Mouse (Mus musculus) MEL-GATA-1-ER (cell line): Measurements from ENCODE around the gene Gm40460.
"Not testable (repeated sequence)": the region's sequence is repeated elsewhere in the genome, so short reads cannot be mapped to it uniquely, and the experiment has no call there.

Source experiments
- DNase-seq: peaks from one replicate; pipeline ENCODE4 v3.0.0-alpha.2; 2012; ENCODE audit warnings: low read depth; ENCODE audit errors: extremely low read depth

Gene Gm40460

GRCm38 (mm10) chr7:142240978-142241377, at the start of gene Gm40460:
TSS of gene Gm40460 (minus strand) at chr7:142241078.
- DNase-seq, result no peak

GRCm38 (mm10) chr7:142285910-142286612, 45.2 kb upstream of the Gm40460 start:
- not testable (repeated sequence) for DNase-seq

DNA sequence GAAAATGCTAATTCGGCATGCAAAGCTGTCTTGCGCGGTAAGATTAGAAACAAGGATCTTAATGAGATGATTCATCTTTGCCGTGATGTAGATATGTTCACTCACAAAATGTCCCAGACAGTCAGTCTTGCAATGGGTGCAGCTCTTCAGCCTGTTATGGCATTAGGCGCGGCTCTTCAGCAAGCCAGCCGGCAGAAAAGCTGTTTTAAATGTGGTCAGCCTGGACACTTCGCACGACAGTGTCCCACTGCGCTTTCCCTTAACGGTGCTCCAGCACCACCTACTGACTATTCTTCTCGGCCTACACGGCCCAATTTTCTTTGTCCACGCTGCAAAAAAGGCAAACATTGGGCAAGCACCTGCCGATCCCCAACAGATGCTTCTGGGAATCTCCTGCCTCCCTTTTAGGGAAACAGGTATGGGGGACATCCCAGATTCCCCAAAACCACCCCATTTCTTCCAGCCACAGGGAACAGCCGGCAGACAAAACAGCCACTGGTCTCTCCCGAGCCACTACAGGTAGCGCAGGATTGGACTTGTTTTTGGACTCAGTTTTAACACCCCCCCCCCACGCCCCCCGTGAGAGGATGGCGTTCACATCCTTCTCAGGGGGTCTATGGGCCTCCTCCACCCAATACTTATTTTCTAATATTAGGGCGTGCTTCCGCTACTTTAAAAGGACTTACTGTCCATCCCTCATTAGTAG, 44.4 kb upstream of the Gm40460 start:
- no peak for DNase-seq

DNA sequence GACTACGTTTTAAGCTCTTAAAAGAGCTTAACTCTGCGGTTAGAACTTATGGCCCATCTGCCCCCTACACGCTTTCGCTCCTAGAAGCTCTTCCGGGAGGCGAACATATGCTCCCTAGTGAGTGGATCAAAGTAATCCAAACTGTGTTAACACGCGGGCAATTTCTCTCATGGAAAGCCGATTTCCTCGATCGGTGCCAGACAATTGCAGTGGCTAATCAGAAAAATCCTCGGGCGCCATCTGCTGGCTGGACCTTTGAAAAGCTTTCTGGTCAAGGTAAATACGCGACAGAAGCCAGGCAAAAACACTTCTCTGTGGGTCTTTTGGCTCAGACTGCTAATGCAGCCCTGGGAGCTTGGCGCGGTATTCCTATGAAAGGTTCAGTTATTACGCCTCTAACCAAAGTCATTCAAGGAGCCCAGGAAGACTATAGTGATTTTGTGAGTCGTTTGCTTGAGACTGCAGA, 43.8 kb upstream of the Gm40460 start:
- DNase-seq, result peak; percentile 71

DNA sequence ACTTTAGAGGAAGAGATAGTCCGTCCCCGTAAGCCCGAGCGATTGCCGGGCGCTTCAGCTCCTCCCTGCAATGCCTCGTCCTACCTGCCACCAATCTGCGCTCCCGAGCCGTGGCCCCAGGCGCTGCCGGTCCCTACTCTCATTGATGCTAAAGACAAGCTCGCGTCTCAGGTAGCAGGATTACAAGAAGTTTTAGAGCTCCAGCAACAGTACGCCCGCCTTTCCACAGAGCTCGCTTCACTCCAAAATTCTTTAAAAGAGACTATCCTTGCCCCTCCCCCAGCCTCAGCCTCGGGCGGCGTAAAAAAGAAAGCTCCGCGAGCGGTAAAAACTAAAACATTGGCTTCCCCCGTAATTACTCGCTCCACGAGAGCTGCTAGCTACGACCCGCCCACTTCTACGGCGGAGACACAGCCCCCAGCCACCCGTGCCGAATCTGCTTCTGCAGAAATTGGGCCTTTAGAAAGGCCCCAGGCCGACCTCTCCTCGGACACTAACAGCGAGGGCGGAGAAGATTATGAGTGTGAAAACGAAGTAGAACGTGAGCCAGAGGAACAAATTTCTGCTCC, 43.2 kb upstream of the Gm40460 start:
- peak; percentile 51 for DNase-seq

DNA sequence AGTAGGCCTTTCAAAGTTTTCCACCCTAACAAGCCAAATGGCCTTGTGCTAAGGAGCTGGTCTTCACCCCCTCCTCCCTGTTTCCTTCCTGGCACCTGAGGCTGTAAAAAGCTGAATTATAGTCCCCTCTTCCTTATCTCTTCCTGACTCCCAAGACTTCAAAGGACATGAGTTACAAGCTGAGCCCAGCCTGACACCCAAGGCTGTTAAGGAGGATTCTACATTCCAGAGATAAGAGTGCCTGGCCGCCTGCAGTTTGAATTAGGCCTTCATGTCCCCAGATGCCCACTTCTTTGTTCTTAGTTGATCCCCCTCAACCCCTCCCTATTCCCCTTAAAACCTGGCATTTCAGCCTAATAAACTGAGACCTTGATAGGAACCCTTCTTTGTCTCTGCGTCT, 42.0 kb upstream of the Gm40460 start:
- DNase-seq, result not testable (repeated sequence)

GRCm38 (mm10) chr7:142279291-142279690, 38.4 kb upstream of the Gm40460 start:
- not testable (repeated sequence) for DNase-seq

- not testable (repeated sequence) for DNase-seq
Observed at GRCm38 (mm10) chr7:142278183-142278582, 37.3 kb upstream of the Gm40460 start.

GRCm38 (mm10) chr7:142274263-142274662, 33.4 kb upstream of the Gm40460 start, which contains the start of gene Gm4559:
TSS of gene Gm4559 (minus strand) at chr7:142274363.
- not testable (repeated sequence) for DNase-seq

GRCm38 (mm10) chr7:142258254-142258653, 17.4 kb upstream of the Gm40460 start, which contains the start of gene Gm2431:
TSS of gene Gm2431 (minus strand) at chr7:142258354.
- not testable (repeated sequence) for DNase-seq

GRCm38 (mm10) chr7:142255517-142255916, 14.6 kb upstream of the Gm40460 start:
- DNase-seq, result no peak

DNA sequence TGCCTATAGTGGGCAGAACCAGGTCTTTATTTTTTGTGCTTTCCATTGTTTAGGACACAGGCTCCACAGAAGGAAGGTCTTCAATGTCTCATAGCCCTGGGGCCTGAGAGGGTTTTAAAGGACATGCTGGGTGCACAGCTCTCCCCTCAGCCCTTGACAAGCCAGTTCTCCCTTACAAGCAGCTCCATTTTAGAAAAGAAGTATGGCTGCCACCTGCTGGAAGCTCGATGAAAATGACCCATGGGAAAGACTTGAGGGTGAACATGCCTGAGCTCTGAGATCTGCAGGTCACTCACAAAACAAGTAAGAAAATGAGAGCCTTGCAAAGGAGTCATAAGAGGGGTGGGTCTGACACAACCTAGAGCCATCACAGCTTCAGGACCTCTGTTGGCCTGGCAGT, 8.9 kb upstream of the Gm40460 start:
- DNase-seq, result peak; percentile 5

DNA sequence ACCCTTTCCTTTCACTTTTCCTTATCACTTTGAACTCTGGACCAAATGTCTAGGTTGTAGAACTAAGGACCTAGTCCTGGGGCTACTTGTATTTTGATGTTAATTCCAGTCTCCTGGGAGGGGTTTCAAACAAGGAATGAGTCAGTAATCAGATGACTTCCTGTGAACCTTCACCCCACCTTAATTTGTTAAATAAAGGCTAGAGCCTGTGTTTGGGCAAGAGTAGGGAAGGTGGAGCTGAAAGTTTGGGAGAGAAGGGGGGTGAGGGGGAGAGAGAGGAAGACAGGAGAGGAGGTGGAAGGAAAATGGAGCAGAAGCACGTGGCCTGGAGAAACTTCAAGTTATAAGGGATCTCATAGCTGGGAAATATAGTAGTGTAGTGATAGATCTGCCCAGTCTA, 9.3 kb downstream of the Gm40460 start:
- no peak for DNase-seq

DNA sequence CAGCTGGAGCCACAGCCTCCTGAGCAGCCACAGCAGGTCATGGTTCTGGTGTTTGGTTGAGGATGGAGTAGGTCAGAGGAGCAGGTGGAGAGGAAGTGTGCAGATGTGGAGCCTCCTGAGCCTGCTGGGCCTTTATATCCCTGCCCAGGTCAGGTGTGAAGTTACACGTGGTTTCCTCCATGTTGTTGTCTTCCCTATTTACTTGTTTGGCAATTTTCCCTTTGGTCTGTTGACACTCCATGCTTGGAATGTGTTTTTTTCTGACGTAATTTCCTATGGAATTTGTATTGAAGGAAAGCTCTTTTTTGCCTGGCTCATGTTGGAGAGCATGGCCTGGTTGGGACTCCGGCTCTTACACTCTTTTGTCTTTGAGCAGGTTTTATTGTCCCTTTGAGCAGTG, 11.0 kb downstream of the Gm40460 start, which contains the start of gene Krtap5-5:
TSS of gene Krtap5-5 (minus strand) at position 101 of the 400 bp plus-strand sequence.
- not testable (repeated sequence) for DNase-seq

DNA sequence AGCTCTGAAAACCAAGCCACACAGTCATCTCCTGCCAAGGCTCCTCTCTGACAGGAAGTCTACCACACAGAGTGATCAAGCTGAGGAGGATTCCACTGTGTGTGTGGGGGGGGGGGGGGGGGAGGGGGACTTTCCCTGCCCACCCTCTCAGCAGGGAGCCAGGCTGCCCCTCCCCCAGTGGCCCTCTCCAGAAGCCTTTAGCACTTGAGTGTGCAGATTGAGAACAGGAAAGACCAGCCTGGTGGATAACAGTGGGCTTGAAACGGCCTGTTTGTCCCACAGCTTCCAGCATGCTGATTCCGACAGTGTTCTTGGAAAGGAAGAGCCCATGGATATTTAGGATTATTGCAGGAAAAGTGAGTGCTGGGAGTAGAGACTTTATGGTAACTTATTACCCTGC, 16.4 kb downstream of the Gm40460 start:
- DNase-seq, result no peak

- DNase-seq, result not testable (repeated sequence)
Observed at GRCm38 (mm10) chr7:142212136-142212535, 28.7 kb downstream of the Gm40460 start.

- no peak for DNase-seq
Observed at GRCm38 (mm10) chr7:142211559-142211958, 29.3 kb downstream of the Gm40460 start, which contains the start of gene Gm7579. TSS of gene Gm7579 (plus strand) at chr7:142211859.

DNA sequence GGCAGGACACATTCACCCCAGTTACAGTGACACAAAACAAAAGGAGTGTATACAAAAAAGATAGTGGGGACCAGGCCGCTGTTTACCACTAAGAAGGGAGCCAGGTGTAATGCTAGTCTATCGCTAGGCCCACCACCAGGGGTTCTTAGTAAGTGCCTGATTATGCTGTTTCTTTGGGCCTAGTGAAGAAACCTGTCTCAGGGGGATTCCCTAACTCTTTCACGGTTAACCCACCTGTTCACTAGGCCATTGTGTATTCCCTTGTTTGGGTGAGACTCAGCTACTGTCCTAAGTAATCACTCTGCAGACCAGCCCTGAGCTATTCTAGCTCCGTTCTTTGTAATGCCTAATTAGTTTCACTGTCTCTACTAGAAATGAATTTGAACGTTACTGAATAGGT, 34.0 kb downstream of the Gm40460 start:
- not testable (repeated sequence) for DNase-seq

GRCm38 (mm10) chr7:142205488-142205887, 35.4 kb downstream of the Gm40460 start:
- no peak for DNase-seq

- no peak for DNase-seq
Observed at GRCm38 (mm10) chr7:142201064-142201463, 39.8 kb downstream of the Gm40460 start, which contains the start of gene Krtap5-3. TSS of gene Krtap5-3 (plus strand) at chr7:142201364.

DNA sequence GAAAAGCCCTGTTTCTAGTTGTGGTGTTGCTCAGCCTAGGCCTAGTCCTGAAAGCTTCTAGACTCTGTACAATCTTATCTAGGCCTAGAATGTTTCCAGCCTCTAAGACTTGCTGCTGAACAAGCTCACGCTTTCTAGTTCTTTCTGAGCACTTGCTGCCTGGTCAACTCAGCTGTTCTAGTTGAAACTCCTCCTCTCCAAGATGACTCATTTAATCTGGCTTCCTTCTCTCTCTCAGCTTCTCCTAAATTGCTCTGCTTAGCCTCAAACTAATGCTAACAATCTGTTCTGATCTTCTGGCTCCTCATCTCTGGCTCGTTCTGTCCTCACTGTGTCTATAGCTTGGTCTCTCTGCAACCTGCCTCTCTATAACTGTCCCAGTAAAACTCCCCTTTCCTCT, 42.1 kb downstream of the Gm40460 start:
- DNase-seq, result no peak
